Mouse (Mus musculus) retina, adult 2 months (tissue): ENCODE measurements around the gene Samd4b.
"Not testable (repeated sequence)": the region's sequence is repeated elsewhere in the genome, so short reads cannot be mapped to it uniquely, and the experiment has no call there.

ENCODE experiments used
- DNase-seq: peaks from one replicate; pipeline ENCODE4 v3.0.0-alpha.2; 2012; ENCODE audit warnings: low read depth, low spot score

The Samd4b gene

GRCm38 (mm10) chr7:28401942-28402341 is 196.0 kb downstream of the Samd4b start:
- no peak for DNase-seq

DNA sequence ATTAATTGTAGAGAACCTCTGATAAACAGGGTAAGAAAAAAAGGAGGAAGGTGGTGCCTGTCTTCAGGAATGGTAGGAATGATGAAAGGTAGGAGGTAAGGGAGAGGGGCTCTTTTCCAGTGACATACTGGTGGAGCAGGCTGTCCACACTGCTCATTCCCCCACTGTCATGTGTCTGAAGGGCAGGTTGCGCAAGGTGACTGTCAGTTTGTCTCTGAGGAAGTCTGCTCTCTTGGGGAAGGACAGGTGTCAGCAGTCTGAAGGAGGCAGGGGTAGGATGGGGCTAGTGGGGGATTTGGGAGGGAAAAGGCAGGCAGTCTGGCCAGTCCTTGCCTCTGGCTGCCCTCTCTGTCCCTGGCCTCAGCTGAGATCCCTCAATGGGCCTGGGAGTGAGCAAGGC is 196.9 kb downstream of the Samd4b start:
- no peak for DNase-seq

DNA sequence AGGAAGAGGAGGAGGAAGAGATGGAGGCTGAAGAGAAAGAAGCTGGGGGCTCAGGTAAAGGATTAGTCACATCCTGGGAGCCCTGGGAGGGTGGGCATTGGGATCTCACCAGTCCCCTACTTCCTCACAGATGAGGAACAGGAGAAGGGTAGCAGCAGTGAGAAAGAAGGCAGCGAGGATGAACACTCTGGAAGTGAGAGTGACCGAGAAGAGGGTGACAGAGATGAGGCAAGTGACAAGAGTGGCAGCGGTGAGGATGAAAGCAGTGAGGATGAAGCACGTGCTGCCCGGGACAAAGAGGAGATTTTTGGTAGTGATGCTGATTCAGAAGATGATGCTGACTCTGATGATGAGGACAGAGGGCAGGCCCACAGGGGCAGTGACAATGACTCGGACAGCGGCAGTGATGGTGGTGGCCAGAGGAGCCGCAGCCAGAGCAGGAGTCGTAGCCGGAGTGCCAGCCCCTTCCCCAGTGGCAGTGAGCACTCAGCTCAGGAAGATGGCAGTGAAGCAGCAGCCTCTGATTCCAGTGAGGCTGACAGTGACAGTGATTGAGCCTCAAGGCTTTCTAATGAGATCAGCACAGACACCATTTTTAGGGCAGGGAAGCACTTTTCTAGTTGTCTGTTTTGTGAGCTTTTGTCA is 199.1 kb downstream of the Samd4b start:
- no peak for DNase-seq

- no peak for DNase-seq
Observed at GRCm38 (mm10) chr7:28398000-28398399, 199.9 kb downstream of the Samd4b start.

GRCm38 (mm10) chr7:28395425-28395824 is 202.5 kb downstream of the Samd4b start:
- no peak for DNase-seq

DNA sequence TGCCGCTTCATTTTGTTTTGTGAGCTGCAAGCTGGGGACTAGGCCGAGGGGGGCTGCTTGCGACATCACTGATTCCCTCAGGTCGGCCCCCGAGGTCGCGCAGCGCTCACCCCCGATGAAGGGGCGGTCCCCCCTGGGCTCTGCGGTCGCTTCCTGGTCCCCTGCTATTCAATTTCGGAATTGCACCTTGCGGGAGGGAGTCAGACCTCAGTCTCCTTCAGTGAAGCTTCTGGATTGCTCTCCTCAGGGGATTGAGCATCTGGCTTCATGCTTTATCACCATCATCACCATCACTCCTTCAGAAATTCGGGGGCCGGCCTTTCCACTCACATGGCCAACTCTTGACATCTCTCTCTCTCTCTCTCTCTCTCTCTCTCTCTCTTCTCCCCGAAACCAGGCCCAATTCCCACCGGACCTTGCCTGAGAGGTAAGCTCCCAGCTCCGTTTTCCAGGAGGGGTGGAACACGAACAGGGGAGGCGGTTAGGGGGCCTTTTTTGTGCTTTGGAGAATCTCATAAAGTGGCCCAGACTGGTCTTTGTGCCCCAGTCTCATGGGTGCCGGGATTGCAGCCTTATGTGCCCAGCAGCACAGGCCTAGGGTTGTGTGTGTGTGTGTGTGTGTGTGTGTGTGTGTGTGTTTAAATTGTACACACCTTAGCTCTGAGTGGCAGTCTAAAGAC is 204.5 kb downstream of the Samd4b start:
- no peak for DNase-seq

DNA sequence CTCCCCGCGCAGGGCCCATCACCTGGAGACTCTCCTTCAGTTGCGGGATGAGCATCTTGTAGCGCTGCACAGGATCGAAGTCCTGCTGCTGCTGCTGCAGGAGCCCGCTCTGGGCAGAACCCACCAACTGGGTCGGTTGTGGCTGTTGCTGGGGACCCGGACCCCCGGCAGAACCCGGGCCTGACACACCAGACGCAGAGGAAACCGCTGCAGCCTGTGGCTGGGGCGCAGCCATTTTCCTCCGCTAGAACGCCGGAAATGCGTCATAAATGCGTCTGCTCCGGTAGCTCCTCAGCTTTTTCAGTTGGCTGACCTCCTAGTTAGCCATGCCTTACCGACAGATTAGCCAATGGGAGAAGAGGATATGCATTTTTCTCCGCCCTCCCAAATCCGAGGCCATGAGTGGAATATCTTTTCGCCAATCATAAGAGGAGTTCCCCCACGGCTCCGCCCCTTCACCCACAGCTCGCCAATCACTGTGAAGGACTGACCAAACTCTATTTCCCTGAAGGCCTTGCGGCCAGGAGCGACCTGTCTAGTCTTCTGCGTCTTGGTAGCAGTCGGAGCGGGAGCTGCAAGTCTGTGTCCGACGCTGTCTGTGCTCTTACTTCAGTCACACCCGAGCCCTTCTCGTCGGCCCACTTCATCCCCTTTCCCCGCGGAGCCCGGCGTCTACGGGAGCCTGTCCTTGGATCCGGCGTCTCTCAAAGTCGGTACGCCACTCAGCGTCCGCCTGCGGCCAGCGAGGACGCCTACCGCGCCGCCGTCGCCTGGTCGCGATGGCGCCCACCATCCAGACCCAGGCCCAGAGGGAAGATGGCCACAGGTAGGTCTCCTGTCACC is 205.3 kb downstream of the Samd4b start, which contains the start of the genes Med29 and Paf1:
Gene Med29, minus strand, starts transcription at position 280 of the 843 bp plus-strand sequence.
Gene Paf1, plus strand, starts transcription at position 523 of the 843 bp plus-strand sequence.
- peak; percentile 98 for DNase-seq

DNA sequence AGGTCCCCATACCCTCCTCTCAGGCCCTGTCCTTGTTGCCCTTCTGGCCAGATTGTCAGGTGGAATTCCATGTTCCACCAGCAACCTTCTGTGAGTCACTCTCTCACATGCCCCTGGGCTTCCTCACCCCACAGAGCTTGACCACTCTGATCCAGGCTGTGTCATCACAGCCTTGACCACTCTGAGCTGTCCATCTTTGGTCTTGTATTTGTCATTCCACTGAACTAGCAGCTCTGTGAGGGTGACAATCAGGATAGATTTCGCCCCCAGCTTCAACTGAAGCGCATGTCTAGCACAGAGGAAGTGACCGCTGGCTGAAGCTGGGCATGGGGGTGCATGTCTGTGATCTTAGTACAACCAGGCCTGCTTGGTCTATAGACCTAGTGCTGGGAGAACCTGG is 207.6 kb downstream of the Samd4b start:
- no peak for DNase-seq

- not testable (repeated sequence) for DNase-seq
Observed at GRCm38 (mm10) chr7:28387384-28387783, 210.6 kb downstream of the Samd4b start.

- not testable (repeated sequence) for DNase-seq
Observed at GRCm38 (mm10) chr7:28386877-28387276, 211.1 kb downstream of the Samd4b start.

DNA sequence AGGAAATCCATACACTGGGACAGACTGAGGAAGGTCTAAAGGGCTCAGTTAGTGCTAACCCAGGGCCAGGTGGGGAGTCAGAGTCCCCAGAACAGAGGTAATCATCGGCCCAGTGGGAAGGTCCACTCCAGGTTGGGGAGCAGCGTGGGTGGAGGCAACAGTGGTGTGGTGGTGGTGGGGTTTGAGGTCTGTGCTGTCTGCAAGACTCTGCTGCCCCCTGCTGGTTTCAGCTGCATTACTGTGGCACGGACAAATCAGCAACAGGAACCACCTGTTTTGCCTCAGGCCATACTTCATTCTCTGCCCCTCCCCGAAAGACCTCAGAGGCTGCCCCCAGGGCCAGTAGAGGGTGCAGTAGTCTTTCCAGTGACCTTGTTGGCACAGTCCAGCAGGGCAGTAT is 211.5 kb downstream of the Samd4b start:
- no peak for DNase-seq

DNA sequence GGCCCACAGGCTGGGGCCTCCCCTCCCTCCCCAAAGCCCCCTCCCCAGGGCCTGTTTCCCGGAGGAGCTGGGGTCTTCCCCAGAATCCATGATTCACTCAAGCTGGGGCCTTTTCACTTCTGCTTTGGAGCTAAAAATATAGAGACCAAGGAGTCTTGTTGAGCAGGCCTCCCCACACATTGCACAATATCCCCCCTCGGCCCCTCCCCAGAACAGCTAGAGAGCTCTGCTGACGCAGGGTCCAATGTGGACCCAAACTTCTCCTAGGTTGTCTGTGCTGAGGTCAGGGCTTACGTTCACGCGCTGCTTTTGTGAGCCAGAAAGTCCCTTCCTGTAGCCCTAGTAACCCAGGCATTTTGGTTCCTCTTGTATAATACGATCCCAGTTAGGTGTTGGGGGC is 211.9 kb downstream of the Samd4b start:
- DNase-seq: no peak

GRCm38 (mm10) chr7:28385196-28385595 is 212.7 kb downstream of the Samd4b start:
- no peak for DNase-seq

- DNase-seq: no peak
Observed at GRCm38 (mm10) chr7:28384162-28384561, 213.8 kb downstream of the Samd4b start.

DNA sequence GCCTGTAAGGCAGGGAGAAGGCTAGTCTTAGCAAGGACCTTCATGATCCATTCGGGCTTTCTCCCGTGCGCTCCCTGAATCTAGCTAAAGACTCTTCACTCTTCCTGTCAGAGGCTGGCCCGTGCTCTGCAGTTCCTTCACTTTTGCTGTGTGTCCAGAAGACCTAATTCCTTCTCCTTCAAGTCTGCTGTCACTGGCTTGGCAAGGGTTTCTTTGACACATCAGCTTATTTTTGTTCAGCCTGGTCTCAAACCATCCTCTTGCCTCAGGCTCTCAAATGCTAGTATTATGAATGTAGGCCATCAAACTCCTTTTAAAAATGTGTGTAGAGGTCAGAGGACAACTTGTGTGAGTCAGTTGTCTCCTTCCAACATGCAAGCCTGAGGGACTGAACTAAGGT is 214.3 kb downstream of the Samd4b start:
- no peak for DNase-seq

GRCm38 (mm10) chr7:28382981-28383396 is 215.0 kb downstream of the Samd4b start:
- no peak for DNase-seq

DNA sequence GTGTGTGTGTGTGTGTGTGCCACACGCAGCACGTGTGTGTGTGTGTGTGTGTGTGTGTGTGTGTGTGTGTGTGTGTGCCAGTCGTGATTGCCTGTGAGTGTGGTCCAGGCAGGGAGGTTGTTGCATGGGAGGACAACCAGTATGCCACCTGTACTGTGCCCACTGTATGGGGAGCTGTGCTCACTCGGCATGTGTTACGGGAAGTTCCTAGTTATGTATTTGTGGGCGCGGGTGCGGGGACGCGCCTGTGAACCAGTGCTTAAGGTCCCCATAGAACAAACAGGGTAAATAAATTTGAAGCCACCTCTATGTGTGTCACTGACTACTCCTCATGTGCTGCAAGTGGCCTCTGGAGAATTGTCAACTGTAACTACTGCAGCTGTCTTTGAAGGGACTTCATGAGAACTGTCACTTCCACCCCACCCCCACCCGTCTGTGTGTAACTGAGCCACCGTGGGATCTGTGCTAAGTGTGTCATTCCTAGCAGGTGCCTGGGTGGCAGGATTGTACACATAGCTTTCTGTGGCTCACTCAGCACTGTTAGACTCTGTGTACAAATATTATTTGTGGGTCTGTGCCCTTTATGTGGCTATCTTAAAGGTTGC is 215.5 kb downstream of the Samd4b start:
- no peak for DNase-seq

GRCm38 (mm10) chr7:28381938-28382337 is 216.0 kb downstream of the Samd4b start:
- no peak for DNase-seq

DNA sequence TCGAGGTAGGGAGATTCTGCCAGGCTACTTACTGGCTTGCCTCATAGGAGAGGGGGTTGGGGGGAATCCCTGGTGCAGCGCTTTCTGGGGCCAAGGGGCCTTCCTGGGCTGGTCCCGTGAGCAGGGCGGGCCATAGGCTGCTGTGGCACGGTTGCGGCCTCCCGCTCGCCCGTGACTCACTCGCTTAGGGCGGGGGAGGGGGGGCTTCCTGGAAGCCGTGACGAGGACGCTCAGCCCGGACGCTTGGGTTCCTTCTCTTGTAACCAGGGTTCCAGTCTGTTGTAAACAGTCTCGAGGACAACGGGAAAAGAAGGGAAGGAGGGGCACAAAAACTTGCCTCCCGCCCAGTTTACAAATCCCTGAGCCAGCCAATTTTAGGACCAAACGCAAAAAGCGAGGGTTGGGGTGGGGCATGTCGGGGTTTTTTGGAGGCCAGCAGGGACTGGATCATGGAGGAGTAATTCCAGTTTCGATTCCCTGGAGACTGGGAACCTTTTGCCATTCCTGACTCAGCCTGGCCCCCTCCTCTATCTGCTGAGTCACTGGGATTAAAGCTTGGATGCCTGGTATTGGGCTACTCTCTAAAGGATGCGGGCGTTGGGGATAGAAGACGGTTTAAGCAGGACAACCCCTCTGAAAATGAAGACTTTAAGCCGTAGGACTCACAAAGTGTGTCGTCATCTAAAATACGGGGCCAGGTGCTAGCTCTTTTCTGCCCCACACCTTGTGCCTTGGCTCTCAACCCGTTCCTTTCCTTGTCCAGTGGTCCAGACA is 216.7 kb downstream of the Samd4b start:
- DNase-seq: no peak

- DNase-seq: no peak
Observed at GRCm38 (mm10) chr7:28380237-28381016, 217.5 kb downstream of the Samd4b start, which contains the start of gene Zfp36. Gene Zfp36 (minus strand): TSS chr7:28380253.
